In the genomic region with DNA sequence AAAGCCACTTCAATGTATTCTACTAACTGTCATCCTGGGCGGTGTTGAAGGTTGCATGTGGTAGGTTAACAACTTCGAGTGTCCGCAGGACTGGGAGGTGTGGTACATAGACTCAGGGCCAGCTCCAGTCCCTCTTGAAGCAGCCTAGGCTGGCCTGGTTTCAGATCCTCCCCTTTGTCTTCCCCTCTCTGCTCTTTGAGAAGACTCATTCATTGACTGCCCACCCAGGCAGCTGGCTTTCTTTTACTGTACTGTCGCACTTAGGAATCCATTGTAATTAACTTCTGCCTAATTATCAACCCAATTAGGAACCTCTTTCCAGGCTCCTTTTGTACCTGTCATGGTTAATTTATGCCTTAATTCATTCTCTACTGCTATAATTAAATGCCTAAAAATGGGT, we compare ENCODE assay signal across 30 mouse cellular contexts. TPM values are rescaled to one million over a fixed set of nuclear protein-coding genes. Genes with fewer than 3 reads are reported as not detected.
DNase-seq lines count a peak whose midpoint lies in the region; ATAC-seq lines count a peak whose summit lies in the region.
"Had no signal": no experiment of that assay in that cellular context is flagged by ENCODE, and none has a peak within 500 bp of the region (broad histone marks: within the 10 kb centered on the region; RNA-seq: fewer than 3 reads in every experiment).

No protein-coding gene starts in this region.

- no peaks in the 10 kb centered on the region for H3K36me3 ChIP-seq in forebrain, embryonic 13.5 days (ENCODE audit: poor library complexity, severe bottlenecking)
- H3K36me3 ChIP-seq in kidney, embryonic 14.5 days (ENCODE audit: control insufficient read depth, insufficient read depth, low read length): no peaks in the 10 kb centered on the region
- H3K36me3 ChIP-seq in liver, embryonic 11.5 days (ENCODE audit: control insufficient read depth, insufficient read depth, low read length): no peaks in the 10 kb centered on the region
- H3K36me3 ChIP-seq: heart, embryonic 12.5 days; intestine, embryonic 15.5 days; liver, embryonic 15.5 days had no signal

- peaks cover 25% of the 10 kb centered on the region for H3K27me3 ChIP-seq in forebrain, embryonic 13.5 days
- H3K27me3 ChIP-seq in kidney, embryonic 14.5 days (ENCODE audit: control insufficient read depth, insufficient read depth, low read length): no peaks in the 10 kb centered on the region
- H3K27me3 ChIP-seq in liver, embryonic 11.5 days (replicated peaks; ENCODE audit: control insufficient read depth, insufficient read depth, low read length): peaks cover 2% of the 10 kb centered on the region
- H3K27me3 ChIP-seq: CH12.LX; intestine, embryonic 15.5 days had no signal

- H3K27ac ChIP-seq in forebrain, embryonic 13.5 days: no peak overlapping the region
- H3K27ac ChIP-seq in kidney, embryonic 14.5 days (ENCODE audit: low read depth, low read length): no peak overlapping the region
- no peak overlapping the region for H3K27ac ChIP-seq in liver, embryonic 11.5 days (ENCODE audit: low read depth, low read length)
- H3K27ac ChIP-seq: gastrocnemius, adult 2 months; heart, adult 2 months; intestine, embryonic 15.5 days; kidney, postnatal 0 days; liver, embryonic 15.5 days had no signal

- no peak overlapping the region for H3K4me2 ChIP-seq in forebrain, embryonic 13.5 days
- no peak overlapping the region for H3K4me2 ChIP-seq in kidney, embryonic 14.5 days (replicated peaks; ENCODE audit: low read depth, low read length)
- H3K4me2 ChIP-seq in liver, embryonic 11.5 days: no peak overlapping the region
- H3K4me2 ChIP-seq: heart, embryonic 12.5 days; intestine, embryonic 15.5 days; liver, embryonic 15.5 days; lung, embryonic 14.5 days had no signal

- H3K9me3 ChIP-seq in forebrain, embryonic 13.5 days (replicated peaks): no peaks in the 10 kb centered on the region
- no peaks in the 10 kb centered on the region for H3K9me3 ChIP-seq in kidney, embryonic 14.5 days (ENCODE audit: control insufficient read depth, low read length)
- H3K9me3 ChIP-seq in liver, embryonic 11.5 days (ENCODE audit: control insufficient read depth, low read length): no peaks in the 10 kb centered on the region
- H3K9me3 ChIP-seq: heart, embryonic 12.5 days; intestine, embryonic 15.5 days; liver, embryonic 15.5 days had no signal

- 21% methylated on average over 4 of the region's 4 CpGs for WGBS in forebrain, embryonic 13.5 days
- WGBS in kidney, embryonic 14.5 days: 66% methylated on average over 4 of the region's 4 CpGs
- 73% methylated on average over 4 of the region's 4 CpGs for WGBS in liver, embryonic 11.5 days

- peak; percentile 9 for DNase-seq in left cerebral cortex, postnatal 4 days
- DNase-seq in left cerebral cortex, adult 11 months (ENCODE audit: low spot score): no peak
- peak; percentile 27 for DNase-seq in brain, adult 2 months (ENCODE audit: low read depth, low spot score)
- peak; percentile 84 for DNase-seq in retina, embryonic 14.5 days (ENCODE audit: low spot score)
- DNase-seq in liver, embryonic 11.5 days (ENCODE audit: low spot score): no peak
- DNase-seq: adrenal gland, adult 8-10 months; cerebellum, adult 11 months; cerebellum, adult 9-10 months; gastrocnemius, adult 2 months; gastrocnemius, postnatal 36 days; heart, adult 2 months; heart, postnatal 4 days; kidney, adult 2 months; kidney, postnatal 4 days; liver; lung, embryonic 14.5 days; lung, postnatal 36 days; midbrain, embryonic 14.5 days; thymus, adult 2 months; thymus, postnatal 4 days had no signal

- peak; percentile 20; the same call in 1 of the 2 replicates for ATAC-seq in forebrain, embryonic 13.5 days
- no peak for ATAC-seq in kidney, embryonic 14.5 days (ENCODE audit: low FRiP score, low TSS enrichment)
- no peak for ATAC-seq in liver, embryonic 11.5 days (replicated peaks; ENCODE audit: low FRiP score)
- ATAC-seq: hindbrain, embryonic 16.5 days; intestine, embryonic 15.5 days had no signal

- H3K4me1 ChIP-seq in forebrain, embryonic 13.5 days: peaks cover 19% of the 10 kb centered on the region
- no peaks in the 10 kb centered on the region for H3K4me1 ChIP-seq in kidney, embryonic 14.5 days (ENCODE audit: control insufficient read depth, insufficient read depth, low read length)
- H3K4me1 ChIP-seq in liver, embryonic 11.5 days (replicated peaks; ENCODE audit: control insufficient read depth, insufficient read depth, low read length): no peaks in the 10 kb centered on the region
- H3K4me1 ChIP-seq: heart, embryonic 12.5 days; intestine, embryonic 15.5 days; liver, embryonic 15.5 days had no signal

- no peak overlapping the region for H3K9ac ChIP-seq in forebrain, embryonic 13.5 days
- H3K9ac ChIP-seq in kidney, embryonic 14.5 days (ENCODE audit: low read depth, low read length): no peak overlapping the region
- no peak overlapping the region for H3K9ac ChIP-seq in liver, embryonic 11.5 days (ENCODE audit: low read depth, low read length)
- H3K9ac ChIP-seq: heart, embryonic 12.5 days; intestine, embryonic 15.5 days; liver, embryonic 15.5 days; lung, embryonic 14.5 days had no signal

- H3K4me3 ChIP-seq in forebrain, embryonic 13.5 days: no peak overlapping the region
- H3K4me3 ChIP-seq in kidney, embryonic 14.5 days (ENCODE audit: low read length): no peak overlapping the region
- no peak overlapping the region for H3K4me3 ChIP-seq in liver, embryonic 11.5 days (ENCODE audit: low read depth, low read length)
- H3K4me3 ChIP-seq: gastrocnemius, adult 2 months; heart, adult 2 months; heart, embryonic 12.5 days; intestine, embryonic 15.5 days; liver, embryonic 15.5 days had no signal

- intact Hi-C loops in left cerebral cortex, postnatal 4 days (cut with DNase I): no loop called here

RNA-seq across cellular contexts. Expression of gene Lonrf2, which starts 6.8 kb away (rescaled TPM):
- total RNA-seq in left cerebral cortex, postnatal 4 days (2021): 100 to 1,000 TPM; 140 to 147 TPM
- 6.9 and 7.0 TPM in 2 replicates for polyA plus RNA-seq in forebrain, embryonic 13.5 days (2015; fragmentation: Nextera tagmentation; extraction: Ambion mirVana)
- polyA plus RNA-seq in kidney, embryonic 14.5 days (2014; fragmentation: Nextera tagmentation; extraction: Ambion mirVana): 1.4 and 2.6 TPM in 2 replicates
- 0.22 and 0.41 TPM in 2 replicates for polyA plus RNA-seq in liver, embryonic 11.5 days (2014; fragmentation: Nextera tagmentation; extraction: Ambion mirVana)
- total RNA-seq: CH12.LX; neutrophil, adult 5-6 weeks had no signal
- polyA plus RNA-seq: C2C12 had no signal

RNA-seq across cellular contexts. Expression of gene Chst10, which starts 54.7 kb away (rescaled TPM):
- total RNA-seq in left cerebral cortex, postnatal 4 days (2021): 10 to 100 TPM; 67.4 to 68.4 TPM
- 30.5 and 33.8 TPM in 2 replicates for polyA plus RNA-seq in forebrain, embryonic 13.5 days (2015; fragmentation: Nextera tagmentation; extraction: Ambion mirVana)
- polyA plus RNA-seq in kidney, embryonic 14.5 days (2014; fragmentation: Nextera tagmentation; extraction: Ambion mirVana): 4.5 and 7.2 TPM in 2 replicates
- polyA plus RNA-seq in liver, embryonic 11.5 days (2014; fragmentation: Nextera tagmentation; extraction: Ambion mirVana): 2.9 and 4.1 TPM in 2 replicates

Comparison
In these comparisons a context has a peak if more than half of its experiments do, and no peak if none do; other contexts are left out.
1. DNase-seq: peak in left cerebral cortex, postnatal 4 days (single experiment), brain, adult 2 months (single experiment) and retina, embryonic 14.5 days (single experiment); none in left cerebral cortex, adult 11 months (single experiment) and liver, embryonic 11.5 days (single experiment).